Mouse (Mus musculus) C2C12 (cell line): ENCODE measurements around the gene Olfr679.

Experiments used
- CEBPB ChIP-seq: IDR thresholded peaks from one replicate; pipeline ENCODE4 v1.6.1; 2011; ENCODE audit warnings: low read depth, mild to moderate bottlenecking, control low read depth, moderate library complexity
- CTCF ChIP-seq: IDR thresholded peaks from one replicate; pipeline ENCODE4 v1.5.1; 2011; ENCODE audit not compliant: control insufficient read depth, insufficient read depth, insufficient read length

- TF ChIP-seq CTCF (no peak), CEBPB (no peak)
Observed at GRCm38 (mm10) chr7:105116536-105116935, 35.5 kb downstream of the Olfr679 start, which contains the start of gene Olfr681.
